Mouse (Mus musculus) midbrain, postnatal 0 days (tissue): ENCODE measurements around the gene Dzank1. TPM values are rescaled to one million over a fixed set of nuclear protein-coding genes. Genes with fewer than 3 reads are reported as not detected.

Source experiments
- ATAC-seq: fragments of 200-750 bp; cut with Nextera tagmentation; 2 replicates; pipeline ENCODE4 v1.8.0; 2017; ENCODE audit warnings: moderate number of reproducible peaks, mild to moderate bottlenecking, moderate TSS enrichment, moderate library complexity; ENCODE audit not compliant: low FRiP score
- DNase-seq: peaks from one replicate; pipeline ENCODE4 v3.0.0-alpha.2; 2015; ENCODE audit warnings: low spot score
- H3K27ac ChIP-seq: fragments of 300-500 bp; sonication (generic); 2 replicates; pipeline ENCODE4 v1.5.1; 2014; ENCODE audit warnings: low read depth, mild to moderate bottlenecking, low read length, mixed read lengths
- H3K27me3 ChIP-seq: fragments of 300-500 bp; sonication (generic); 2 replicates; pipeline ENCODE4 v1.6.1; 2014; ENCODE audit warnings: low read length, control low read depth, mixed read lengths; ENCODE audit not compliant: insufficient read depth
- H3K36me3 ChIP-seq: fragments of 300-500 bp; sonication (generic); 2 replicates; pipeline ENCODE4 v1.6.1; 2014; ENCODE audit warnings: low read length, control low read depth, mixed read lengths; ENCODE audit not compliant: insufficient read depth
- H3K4me1 ChIP-seq: fragments of 300-500 bp; sonication (generic); 2 replicates; pipeline ENCODE4 v1.6.1; 2014; ENCODE audit warnings: mild to moderate bottlenecking, control low read depth, antibody characterized with exemption, low read length, mixed read lengths; ENCODE audit not compliant: insufficient read depth
- H3K4me2 ChIP-seq: fragments of 300-500 bp; sonication (generic); 2 replicates; pipeline ENCODE4 v1.6.1; 2014; ENCODE audit warnings: low read depth, mild to moderate bottlenecking, low read length, mixed read lengths; ENCODE audit not compliant: poor library complexity, severe bottlenecking
- H3K4me3 ChIP-seq: fragments of 300-500 bp; sonication (generic); 2 replicates; pipeline ENCODE4 v1.5.1; 2014; ENCODE audit warnings: low read depth, mild to moderate bottlenecking, low read length, moderate library complexity
- H3K9ac ChIP-seq: fragments of 300-500 bp; sonication (generic); replicated peaks from 2 replicates; pipeline ENCODE4 v1.6.1; 2014; ENCODE audit warnings: mild to moderate bottlenecking, low read length, moderate library complexity, mixed read lengths; ENCODE audit not compliant: poor library complexity, severe bottlenecking
- H3K9me3 ChIP-seq: fragments of 300-500 bp; sonication (generic); 2 replicates; pipeline ENCODE4 v1.6.1; 2016; ENCODE audit warnings: low read length, control low read depth
- CTCF ChIP-seq: IDR thresholded peaks from 2 replicates; pipeline ENCODE4 v1.5.1; 2016; ENCODE audit warnings: antibody characterized with exemption, mild to moderate bottlenecking
- WGBS: fragments of 180-500 bp; shearing (Covaris S2); extraction: QIAGEN DNeasy Blood & Tissue Kit; methylation state at CpG from one replicate; pipeline ENCODE4 v1.1.7; 2014; 5-methylcytosine and 5-hydroxymethylcytosine counted together
- polyA plus RNA-seq: library from polyadenylated mRNA; unstranded; fragments of >200 nt; fragmentation: Nextera tagmentation; extraction: Ambion mirVana; gene quantifications from 2 replicates; pipeline ENCODE4 v1.2.1, GENCODE M21; 2015
- total RNA-seq: library from RNA; depleted of rRNA; stranded (reverse); fragments of >200 nt; gene quantifications from 2 replicates; pipeline ENCODE4 v1.2.3, GENCODE M21; 2014; rRNA removed

Gene Dzank1
- 31.0 and 38.6 TPM in 2 replicates for total RNA-seq
- 21.4 and 22.9 TPM in 2 replicates for polyA plus RNA-seq

GRCm38 (mm10) chr2:144526981-144527820, at the start of gene Dzank1, which contains the start of gene Polr3f:
Gene Dzank1, minus strand, starts transcription at chr2:144527414.
Gene Polr3f, plus strand, starts transcription at chr2:144527718.
- no peaks in the 10 kb centered on the region for H3K27me3 ChIP-seq
- H3K4me1 ChIP-seq, result peaks cover 10% of the 10 kb centered on the region
- TF ChIP-seq CTCF, result peak; percentile 30; the same call in 1 of the 2 replicates
- DNase-seq, result peak; percentile 98
- peak within 1 kb of the TSS; percentile 98 for H3K4me3 ChIP-seq
- H3K4me2 ChIP-seq, result peak within 1 kb of the TSS; percentile 82
- peak; percentile 96 for ATAC-seq
- under 1% methylated on average over 56 of the region's 56 CpGs for WGBS
- no peaks in the 10 kb centered on the region for H3K9me3 ChIP-seq
- peaks cover 5% of the 10 kb centered on the region; the same call in 1 of the 2 replicates for H3K36me3 ChIP-seq
- H3K27ac ChIP-seq, result peak within 1 kb of the TSS; percentile 95
- H3K9ac ChIP-seq, result peak within 1 kb of the TSS; percentile 90

GRCm38 (mm10) chr2:144555820-144556552, 28.8 kb upstream of the Dzank1 start, which contains the start of gene Sec23b:
Gene Sec23b, plus strand, starts transcription at chr2:144556229.
- peak; percentile 97 for DNase-seq
- Histone ChIP-seq H3K36me3 (0 out of 2 replicates have a peak, but pooled peaks cover 4% of the 10 kb centered on the region), H3K4me1 (peaks cover 5% of the 10 kb centered on the region; the same call in 1 of the 2 replicates), H3K9ac (peak within 1 kb of the TSS; percentile 71), H3K4me3 (peak within 1 kb of the TSS; percentile 76), H3K27me3 (no peaks in the 10 kb centered on the region), H3K27ac (peak within 1 kb of the TSS; percentile 52; the same call in 1 of the 2 replicates), H3K4me2 (peak within 1 kb of the TSS; percentile 59), H3K9me3 (no peaks in the 10 kb centered on the region)
- no peak; the same call in none of the 2 replicates for TF ChIP-seq CTCF
- WGBS, result under 1% methylated on average over 44 of the region's 44 CpGs
- peak; percentile 98 for ATAC-seq

- 3% methylated on average over 14 of the region's 14 CpGs for WGBS
- H3K4me2 ChIP-seq, result peak overlapping the region; percentile 59
- TF ChIP-seq CTCF, result peak; percentile 24; the same call in 1 of the 2 replicates
- H3K27ac ChIP-seq, result peak overlapping the region; percentile 52; the same call in 1 of the 2 replicates
- peak; percentile 4 for DNase-seq
- peaks cover 5% of the 10 kb centered on the region; the same call in 1 of the 2 replicates for H3K4me1 ChIP-seq
- H3K36me3 ChIP-seq, result 0 out of 2 replicates have a peak, but pooled peaks cover 4% of the 10 kb centered on the region
- H3K4me3 ChIP-seq, result peak overlapping the region; percentile 76
- H3K27me3 ChIP-seq, result no peaks in the 10 kb centered on the region
- peak overlapping the region; percentile 15; the same call in 1 of the 2 replicates for H3K9ac ChIP-seq
- no peak for ATAC-seq
- no peaks in the 10 kb centered on the region for H3K9me3 ChIP-seq
Observed at GRCm38 (mm10) chr2:144555286-144555819, 28.1 kb upstream of the Dzank1 start.

GRCm38 (mm10) chr2:144553905-144554304, 26.7 kb upstream of the Dzank1 start:
- Histone ChIP-seq H3K9me3 (no peaks in the 10 kb centered on the region), H3K27ac (no peak overlapping the region), H3K4me2 (no peak overlapping the region), H3K4me3 (no peak overlapping the region), H3K36me3 (no peaks in the 10 kb centered on the region), H3K27me3 (no peaks in the 10 kb centered on the region), H3K4me1 (peaks cover 5% of the 10 kb centered on the region; the same call in 1 of the 2 replicates), H3K9ac (no peak overlapping the region)
- ATAC-seq, result no peak
- DNase-seq, result no peak
- 93% methylated on average over 3 of the region's 3 CpGs for WGBS
- no peak for TF ChIP-seq CTCF

- no peaks in the 10 kb centered on the region for H3K27me3 ChIP-seq
- ATAC-seq (peak; percentile 94), DNase-seq (peak; percentile 92)
- H3K4me2 ChIP-seq, result peak within 1 kb of the TSS; percentile 57
- no peaks in the 10 kb centered on the region for H3K9me3 ChIP-seq
- peak within 1 kb of the TSS; percentile 71 for H3K9ac ChIP-seq
- no peaks in the 10 kb centered on the region for H3K4me1 ChIP-seq
- TF ChIP-seq CTCF, result no peak
- under 1% methylated on average over 17 of the region's 17 CpGs for WGBS
- peak within 1 kb of the TSS; percentile 61 for H3K4me3 ChIP-seq
- H3K27ac ChIP-seq, result peak within 1 kb of the TSS; percentile 82
- peaks cover 17% of the 10 kb centered on the region; the same call in 1 of the 2 replicates for H3K36me3 ChIP-seq
Observed at GRCm38 (mm10) chr2:144550529-144550928, 23.3 kb upstream of the Dzank1 start, which contains the start of gene Rbbp9. Gene Rbbp9, minus strand, starts transcription at chr2:144550869.
